8 mouse cellular contexts compared by ENCODE assay signal in genomic region chr7:3703148-3703878, GRCm38 (mm10). TPM values are rescaled to one million over a fixed set of nuclear protein-coding genes. Genes with fewer than 3 reads are reported as not detected.
DNase-seq lines count a peak whose midpoint lies in the region; ATAC-seq and TF ChIP-seq lines count a peak whose summit lies in the region.

No protein-coding gene starts in this region.

- no peak for ATAC-seq in heart, embryonic 13.5 days (ENCODE audit: extremely low read depth, insufficient number of reproducible peaks, low FRiP score, low TSS enrichment)
- ATAC-seq in forebrain, embryonic 15.5 days (replicated peaks): peak; percentile 49

- 18% methylated on average over 6 of the region's 6 CpGs for WGBS in heart, embryonic 13.5 days
- WGBS in forebrain, embryonic 15.5 days: 20% methylated on average over 6 of the region's 6 CpGs
- WGBS in macrophage (ENCODE audit: missing documents): 18% methylated on average over 6 of the region's 6 CpGs

- H3K4me1 ChIP-seq in heart, embryonic 13.5 days: peaks cover 21% of the 10 kb centered on the region
- peaks cover 2 to 24% of the 10 kb centered on the region in 2 experiments; a peak in 3 of 4 replicates for H3K4me1 ChIP-seq in CH12.LX (ENCODE audit: control insufficient read depth in 1 of 2, insufficient read depth in 2 of 2)
- H3K4me1 ChIP-seq in forebrain, embryonic 15.5 days: peaks cover 29% of the 10 kb centered on the region

- no peaks in the 10 kb centered on the region for H3K9me3 ChIP-seq in heart, embryonic 13.5 days
- H3K9me3 ChIP-seq in CH12.LX (replicated peaks; ENCODE audit: low read length): no peaks in the 10 kb centered on the region
- no peaks in the 10 kb centered on the region for H3K9me3 ChIP-seq in forebrain, embryonic 15.5 days

- no peak for TF ChIP-seq POLR2A in CH12.LX (IDR thresholded peaks at IDR 0.05; ENCODE audit: low read depth, low read length)

- peak overlapping the region; percentile 96 for H3K9ac ChIP-seq in heart, embryonic 13.5 days
- peak overlapping the region; percentile 87 for H3K9ac ChIP-seq in CH12.LX (ENCODE audit: insufficient read depth, low read depth)
- peak overlapping the region; percentile 54 for H3K9ac ChIP-seq in forebrain, embryonic 15.5 days (replicated peaks)

- dilution Hi-C loops in CH12.LX (cut with MboI; ENCODE audit: extremely low pct_ligation_motif_present, extremely low pct_unique_long_range_greater_than_20kb, low sequenced_read_pairs): no loop called here

- H3K4me3 ChIP-seq in heart, embryonic 13.5 days: peak overlapping the region; percentile 90
- H3K4me3 ChIP-seq in CH12.LX (replicated peaks in 1 of 3; ENCODE audit: low read depth in 2 of 3, low read length in 2 of 3, poor library complexity in 1 of 3) (peak overlapping the region in 2 of 3 experiments; percentile 28 to 86), macrophage (ENCODE audit: inconsistent target) (peak overlapping the region; percentile 87; the same call in 1 of the 2 replicates)
- H3K4me3 ChIP-seq in forebrain, embryonic 15.5 days: peak overlapping the region; percentile 85

- in situ Hi-C loops in CH12.LX (cut with MboI; ENCODE audit: low pct_ligation_motif_present, low pct_unique_long_range_greater_than_20kb, low sequenced_read_pairs): no loop called here

- peaks cover 77% of the 10 kb centered on the region for H3K36me3 ChIP-seq in heart, embryonic 13.5 days
- H3K36me3 ChIP-seq in CH12.LX (replicated peaks in 1 of 2; ENCODE audit: control insufficient read depth in 1 of 2, insufficient read depth in 1 of 2, low read length in 1 of 2) (peaks cover 47 to 61% of the 10 kb centered on the region in 2 experiments), macrophage (ENCODE audit: inconsistent target) (peaks cover 22% of the 10 kb centered on the region)
- H3K36me3 ChIP-seq in forebrain, embryonic 15.5 days: peaks cover 48% of the 10 kb centered on the region

- H3K27me3 ChIP-seq in heart, embryonic 13.5 days (replicated peaks): no peaks in the 10 kb centered on the region
- no peaks in the 10 kb centered on the region for H3K27me3 ChIP-seq in CH12.LX (replicated peaks)
- H3K27me3 ChIP-seq in forebrain, embryonic 15.5 days: no peaks in the 10 kb centered on the region

- H3K79me2 ChIP-seq in CH12.LX (replicated peaks; ENCODE audit: control insufficient read depth, extremely low read depth, insufficient read depth, poor library complexity, severe bottlenecking) (peaks cover 30% of the 10 kb centered on the region), macrophage (ENCODE audit: inconsistent target) (peaks cover 24% of the 10 kb centered on the region)

- TF ChIP-seq CTCF in CH12.LX (conservative IDR thresholded peaks at IDR 0.05 in 1 of 2, IDR thresholded peaks at IDR 0.05 in 1 of 2; ENCODE audit: low read depth in 2 of 2, low read length in 2 of 2): no peak

- H3K4me2 ChIP-seq in heart, embryonic 13.5 days: peak overlapping the region; percentile 78
- peak overlapping the region; percentile 72 for H3K4me2 ChIP-seq in CH12.LX (ENCODE audit: insufficient read depth, low read depth, poor library complexity, severe bottlenecking)
- peak overlapping the region; percentile 79 for H3K4me2 ChIP-seq in forebrain, embryonic 15.5 days (replicated peaks)

- H3K27ac ChIP-seq in heart, embryonic 13.5 days (replicated peaks): peak overlapping the region; percentile 94
- H3K27ac ChIP-seq in CH12.LX (ENCODE audit: insufficient read depth, low read depth) (no peak overlapping the region), macrophage (peak overlapping the region; percentile 90)
- peak overlapping the region; percentile 95 for H3K27ac ChIP-seq in forebrain, embryonic 15.5 days (replicated peaks)

- no peak for TF ChIP-seq RAD21 in CH12.LX (IDR thresholded peaks at IDR 0.05; ENCODE audit: low read depth, low read length)

- TF ChIP-seq EP300 in CH12.LX (IDR thresholded peaks at IDR 0.05; ENCODE audit: low read length): 0 out of 2 replicates have a peak, but pooled peaks have one; percentile 16

- no peak for DNase-seq in heart, postnatal 4 days
- DNase-seq in CH12.LX (ENCODE audit: extremely low read depth): peak; percentile 24
- DNase-seq in adrenal gland, postnatal 25 days: no peak
- no peak for DNase-seq in cerebellum, adult 9-10 months
- no peak for DNase-seq in spleen, postnatal 4 days (ENCODE audit: low spot score in 2 of 2)

TF ChIP-seq in CH12.LX, 34 proteins besides CTCF, POLR2A, EP300 and RAD21 (continues in another document):
- TF ChIP-seq JUND (conservative IDR thresholded peaks at IDR 0.05; ENCODE audit: low read depth, low read length) (no peak), MYC (IDR thresholded peaks at IDR 0.05; ENCODE audit: low read depth, low read length) (0 out of 2 replicates have a peak, but pooled peaks have one; percentile 22), MAX (IDR thresholded peaks at IDR 0.05; ENCODE audit: low read length) (peak; percentile 46; the same call in 1 of the 2 replicates), MAZ (IDR thresholded peaks at IDR 0.05; ENCODE audit: low read depth, low read length) (no peak), MXI1 (IDR thresholded peaks at IDR 0.05; ENCODE audit: low read depth, low read length) (0 out of 2 replicates have a peak, but pooled peaks have one; percentile 41)

RNA-seq across cellular contexts. Expression of gene Rps9, which starts 0.5 kb away (rescaled TPM):
- 844 and 931 TPM in 2 replicates for polyA plus RNA-seq in heart, embryonic 13.5 days (2015; fragmentation: Nextera tagmentation; extraction: Ambion mirVana)
- 100 to 1,000 TPM; 875 to 920 TPM for total RNA-seq in heart, postnatal 4 days (2021)
- total RNA-seq in CH12.LX (2012; rRNA removed) (3,983 and 4,060 TPM in 2 replicates), CH12.LX (2014; rRNA removed) (5,460 and 5,555 TPM in 2 replicates)
- polyA plus RNA-seq in CH12.LX (2012; ENCODE audit: insufficient read length, low read depth) (2,959 and 3,329 TPM in 2 replicates), macrophage (2018) (597 to 1,790 TPM (median 1,385 TPM) in 3 replicates)
- polyA plus RNA-seq in forebrain, embryonic 15.5 days (2015; fragmentation: Nextera tagmentation; extraction: Ambion mirVana): 995 and 1,054 TPM in 2 replicates
- 100 to 1,000 TPM; 101 to 576 (median 304) TPM for total RNA-seq in macrophage (2018; cell fraction: chromatin; rRNA removed)
- 1,000 to 10,000 TPM; 1,050 to 1,807 (median 1,316) TPM for total RNA-seq in macrophage (2018; cell fraction: cytosol; rRNA removed)
- total RNA-seq in macrophage (2018; cell fraction: nucleus; rRNA removed): 100 to 1,000 TPM; 259 to 636 (median 352) TPM
- 939 and 948 TPM in 2 replicates for total RNA-seq in adrenal gland, postnatal 25 days (2021)

RNA-seq across cellular contexts. Expression of gene Mboat7, which starts 10.0 kb away (rescaled TPM):
- polyA plus RNA-seq in heart, embryonic 13.5 days (2015; fragmentation: Nextera tagmentation; extraction: Ambion mirVana): 35.5 and 40.7 TPM in 2 replicates
- total RNA-seq in heart, postnatal 4 days (2021): 10 to 100 TPM; 29.7 to 32.3 TPM
- total RNA-seq in CH12.LX (2012; rRNA removed): 21.7 and 22.3 TPM in 2 replicates
- total RNA-seq in CH12.LX (2014; rRNA removed): 18.4 and 19.4 TPM in 2 replicates
- polyA plus RNA-seq in CH12.LX (2012; ENCODE audit: insufficient read length, low read depth): 36.4 and 41.2 TPM in 2 replicates
- 54.8 and 66.7 TPM in 2 replicates for polyA plus RNA-seq in forebrain, embryonic 15.5 days (2015; fragmentation: Nextera tagmentation; extraction: Ambion mirVana)
- total RNA-seq in macrophage (2018; cell fraction: chromatin; rRNA removed): 10 to 100 TPM; 10.6 to 49.7 (median 21.6) TPM
- total RNA-seq in macrophage (2018; cell fraction: cytosol; rRNA removed): 10 to 100 TPM; 19.8 to 52.3 (median 32.5) TPM
- 10 to 100 TPM; 25.0 to 66.8 (median 38.6) TPM for total RNA-seq in macrophage (2018; cell fraction: nucleus; rRNA removed)
- polyA plus RNA-seq in macrophage (2018): 31.1 to 42.2 TPM (median 40.9 TPM) in 3 replicates
- 76.1 and 85.5 TPM in 2 replicates for total RNA-seq in adrenal gland, postnatal 25 days (2021)

RNA-seq across cellular contexts. Expression of gene Tsen34, which starts 10.7 kb away (rescaled TPM):
- polyA plus RNA-seq in heart, embryonic 13.5 days (2015; fragmentation: Nextera tagmentation; extraction: Ambion mirVana): 194 and 226 TPM in 2 replicates
- 100 to 1,000 TPM; 127 to 133 TPM for total RNA-seq in heart, postnatal 4 days (2021)
- total RNA-seq in CH12.LX (2012; rRNA removed) (39.0 and 40.2 TPM in 2 replicates), CH12.LX (2014; rRNA removed) (26.9 and 34.8 TPM in 2 replicates)
- polyA plus RNA-seq in CH12.LX (2012; ENCODE audit: insufficient read length, low read depth) (23.1 and 24.3 TPM in 2 replicates), macrophage (2018) (16.8 to 42.4 TPM (median 42.3 TPM) in 3 replicates)
- polyA plus RNA-seq in forebrain, embryonic 15.5 days (2015; fragmentation: Nextera tagmentation; extraction: Ambion mirVana): 247 and 254 TPM in 2 replicates
- total RNA-seq in macrophage (2018; cell fraction: chromatin; rRNA removed): 10 to 100 TPM in 24 of 26 experiments, 1 to 10 TPM in 2; 8.2 to 50.8 (median 30.6) TPM
- total RNA-seq in macrophage (2018; cell fraction: cytosol; rRNA removed): 10 to 100 TPM; 21.9 to 48.2 (median 37.9) TPM
- total RNA-seq in macrophage (2018; cell fraction: nucleus; rRNA removed): 10 to 100 TPM; 11.7 to 48.9 (median 26.5) TPM
- total RNA-seq in adrenal gland, postnatal 25 days (2021): 96.6 and 122 TPM in 2 replicates

RNA-seq across cellular contexts. Expression of gene Pirb, which starts 16.9 kb away (rescaled TPM):
- 0.27 and 0.32 TPM in 2 replicates for polyA plus RNA-seq in heart, embryonic 13.5 days (2015; fragmentation: Nextera tagmentation; extraction: Ambion mirVana)
- under 1 TPM; 0.43 to 0.64 TPM for total RNA-seq in heart, postnatal 4 days (2021)
- total RNA-seq in CH12.LX (2012; rRNA removed): 1.7 and 2.8 TPM in 2 replicates
- 4.2 and 5.0 TPM in 2 replicates for total RNA-seq in CH12.LX (2014; rRNA removed)
- polyA plus RNA-seq in CH12.LX (2012; ENCODE audit: insufficient read length, low read depth): 9.0 and 10.7 TPM in 2 replicates
- polyA plus RNA-seq in forebrain, embryonic 15.5 days (2015; fragmentation: Nextera tagmentation; extraction: Ambion mirVana): 0.27 and 0.33 TPM in 2 replicates
- total RNA-seq in macrophage (2018; cell fraction: chromatin; rRNA removed): 1,000 to 10,000 TPM in 22 of 26 experiments, 100 to 1,000 TPM in 4; 983 to 1,799 (median 1,306) TPM
- total RNA-seq in macrophage (2018; cell fraction: cytosol; rRNA removed): 100 to 1,000 TPM; 328 to 595 (median 441) TPM
- 1,000 to 10,000 TPM in 17 of 26 experiments, 100 to 1,000 TPM in 9; 644 to 1,542 (median 1,089) TPM for total RNA-seq in macrophage (2018; cell fraction: nucleus; rRNA removed)
- polyA plus RNA-seq in macrophage (2018): 163 to 667 TPM (median 409 TPM) in 3 replicates
- 0.76 and 0.85 TPM in 2 replicates for total RNA-seq in adrenal gland, postnatal 25 days (2021)

RNA-seq across cellular contexts. Expression of gene Tmc4, which starts 26.0 kb away (rescaled TPM):
- 4.0 and 4.6 TPM in 2 replicates for polyA plus RNA-seq in heart, embryonic 13.5 days (2015; fragmentation: Nextera tagmentation; extraction: Ambion mirVana)
- 1 to 10 TPM; 2.2 to 2.4 TPM for total RNA-seq in heart, postnatal 4 days (2021)
- total RNA-seq in CH12.LX (2012; rRNA removed) (1.8 and 1.9 TPM in 2 replicates), CH12.LX (2014; rRNA removed) (0.56 and 1.9 TPM in 2 replicates)
- polyA plus RNA-seq in CH12.LX (2012; ENCODE audit: insufficient read length, low read depth) (4.0 and 4.6 TPM in 2 replicates), macrophage (2018) (0.28 to 2.0 TPM (median 0.70 TPM) in 3 replicates)
- polyA plus RNA-seq in forebrain, embryonic 15.5 days (2015; fragmentation: Nextera tagmentation; extraction: Ambion mirVana): 2.6 and 3.1 TPM in 2 replicates
- 10 to 100 TPM in 16 of 26 experiments, 1 to 10 TPM in 10; 3.3 to 25.9 (median 11.9) TPM for total RNA-seq in macrophage (2018; cell fraction: chromatin; rRNA removed)
- total RNA-seq in macrophage (2018; cell fraction: cytosol; rRNA removed): 1 to 10 TPM in 7 of 26 experiments, under 1 TPM in 19; 0.33 to 2.0 (median 0.82) TPM
- total RNA-seq in macrophage (2018; cell fraction: nucleus; rRNA removed): 10 to 100 TPM in 8 of 26 experiments, 1 to 10 TPM in 18; 2.2 to 21.0 (median 5.2) TPM
- total RNA-seq in adrenal gland, postnatal 25 days (2021): 13.7 and 20.1 TPM in 2 replicates
